Mouse (Mus musculus): ENCODE measurements around the gene C1rl.
"Not testable (repeated sequence)": the region's sequence is repeated elsewhere in the genome, so short reads cannot be mapped to it uniquely, and the experiment has no call there.

Gene C1rl

GRCm38 (mm10) chr6:124472801-124473200, 20.1 kb upstream of the C1rl start:
- peak; percentile 30 for DNase-seq (ENCODE audit: low spot score)

GRCm38 (mm10) chr6:124474621-124475020, 18.3 kb upstream of the C1rl start:
- DNase-seq (ENCODE audit: low spot score): no peak

GRCm38 (mm10) chr6:124475335-124476075, 17.4 kb upstream of the C1rl start:
- not testable (repeated sequence) for DNase-seq (ENCODE audit: low spot score)

GRCm38 (mm10) chr6:124476216-124476615, 16.7 kb upstream of the C1rl start:
- no peak for DNase-seq (ENCODE audit: low spot score)

- no peak for DNase-seq (ENCODE audit: low spot score)
Observed at GRCm38 (mm10) chr6:124476796-124477195, 16.1 kb upstream of the C1rl start.

GRCm38 (mm10) chr6:124477221-124477655, 15.7 kb upstream of the C1rl start:
- DNase-seq (ENCODE audit: low spot score): no peak

- no peak for DNase-seq (ENCODE audit: low spot score)
Observed at GRCm38 (mm10) chr6:124477922-124478651, 14.8 kb upstream of the C1rl start.

- no peak for DNase-seq (ENCODE audit: low spot score)
Observed at GRCm38 (mm10) chr6:124478874-124479572, 13.9 kb upstream of the C1rl start.

GRCm38 (mm10) chr6:124479573-124479930, 13.4 kb upstream of the C1rl start:
- DNase-seq (ENCODE audit: low spot score): no peak

GRCm38 (mm10) chr6:124480295-124480694, 12.6 kb upstream of the C1rl start:
- peak; percentile 60 for DNase-seq (ENCODE audit: low spot score)

- peak; percentile 81 for DNase-seq (ENCODE audit: low spot score)
Observed at GRCm38 (mm10) chr6:124481571-124481970, 11.3 kb upstream of the C1rl start.

GRCm38 (mm10) chr6:124483831-124484230, 9.1 kb upstream of the C1rl start:
- not testable (repeated sequence) for DNase-seq (ENCODE audit: low spot score)

- DNase-seq (ENCODE audit: low spot score): no peak
Observed at GRCm38 (mm10) chr6:124484851-124485250, 8.1 kb upstream of the C1rl start.

- peak; percentile 70 for DNase-seq (ENCODE audit: low spot score)
Observed at GRCm38 (mm10) chr6:124485414-124486144, 7.3 kb upstream of the C1rl start.

- DNase-seq (ENCODE audit: low spot score): no peak
Observed at GRCm38 (mm10) chr6:124487509-124487908, 5.4 kb upstream of the C1rl start.

- DNase-seq (ENCODE audit: low spot score): no peak
Observed at GRCm38 (mm10) chr6:124488952-124489351, 4.0 kb upstream of the C1rl start.

GRCm38 (mm10) chr6:124491427-124491826, 1.5 kb upstream of the C1rl start:
- DNase-seq (ENCODE audit: low spot score): no peak

GRCm38 (mm10) chr6:124493886-124494285, 973 bp downstream of the C1rl start:
- DNase-seq (ENCODE audit: low spot score): no peak

GRCm38 (mm10) chr6:124496054-124496453, 3.1 kb downstream of the C1rl start:
- DNase-seq (ENCODE audit: low spot score): no peak

GRCm38 (mm10) chr6:124499914-124500566, 7.1 kb downstream of the C1rl start:
- no peak for DNase-seq (ENCODE audit: low spot score)

GRCm38 (mm10) chr6:124501473-124501872, 8.6 kb downstream of the C1rl start:
- DNase-seq (ENCODE audit: low spot score): no peak

GRCm38 (mm10) chr6:124502021-124502420, 9.1 kb downstream of the C1rl start:
- no peak for DNase-seq (ENCODE audit: low spot score)

All from embryo, embryonic 10.5 days (tissue).